Mouse (Mus musculus) testis, adult 2 months (tissue): ENCODE results near the gene Hecw1. TPM values are rescaled to one million over a fixed set of nuclear protein-coding genes. Genes with fewer than 3 reads are reported as not detected.

Source experiments
- H3K27ac ChIP-seq: fragments of 200-500 bp; 2 replicates; pipeline ENCODE4 v1.5.1; 2012; ENCODE audit warnings: low read depth, low read length; ENCODE audit not compliant: control insufficient read depth, insufficient read depth
- H3K27me3 ChIP-seq: fragments of 200-500 bp; 2 replicates; pipeline ENCODE4 v1.6.1; 2012; ENCODE audit warnings: mild to moderate bottlenecking, low read length, moderate library complexity; ENCODE audit not compliant: control insufficient read depth, insufficient read depth
- H3K36me3 ChIP-seq: fragments of 200-500 bp; 2 replicates; pipeline ENCODE4 v1.6.1; 2012; ENCODE audit warnings: mild to moderate bottlenecking, low read length; ENCODE audit not compliant: control insufficient read depth, insufficient read depth
- H3K4me1 ChIP-seq: fragments of 200-500 bp; 2 replicates; pipeline ENCODE4 v1.6.1; 2012; ENCODE audit warnings: low read length; ENCODE audit not compliant: control insufficient read depth, insufficient read depth
- H3K4me3 ChIP-seq: fragments of 200-500 bp; 2 replicates; pipeline ENCODE4 v1.5.1; 2012; ENCODE audit warnings: low read depth, mild to moderate bottlenecking, low read length, moderate library complexity, mixed read lengths; ENCODE audit not compliant: control insufficient read depth
- CTCF ChIP-seq: fragments of 200-500 bp; IDR thresholded peaks from 2 replicates; pipeline ENCODE4 v1.5.1; 2012; ENCODE audit warnings: low read depth, mild to moderate bottlenecking, inconsistent platforms, low read length, moderate library complexity; ENCODE audit not compliant: control insufficient read depth, insufficient read depth, insufficient replicate concordance
- POLR2A ChIP-seq: fragments of 200-500 bp; IDR thresholded peaks from 2 replicates; pipeline ENCODE4 v1.6.1; 2012; ENCODE audit warnings: low read depth, mild to moderate bottlenecking, inconsistent platforms, low read length, moderate library complexity; ENCODE audit not compliant: control insufficient read depth
- polyA plus RNA-seq: library from polyadenylated mRNA; depleted of rRNA; stranded (reverse); fragments of >200 nt; gene quantifications from 2 replicates; pipeline ENCODE4 v1.2.3, GENCODE M21; 2012

Gene Hecw1
- polyA plus RNA-seq, 1 experiment, result 10.1 TPM

DNA sequence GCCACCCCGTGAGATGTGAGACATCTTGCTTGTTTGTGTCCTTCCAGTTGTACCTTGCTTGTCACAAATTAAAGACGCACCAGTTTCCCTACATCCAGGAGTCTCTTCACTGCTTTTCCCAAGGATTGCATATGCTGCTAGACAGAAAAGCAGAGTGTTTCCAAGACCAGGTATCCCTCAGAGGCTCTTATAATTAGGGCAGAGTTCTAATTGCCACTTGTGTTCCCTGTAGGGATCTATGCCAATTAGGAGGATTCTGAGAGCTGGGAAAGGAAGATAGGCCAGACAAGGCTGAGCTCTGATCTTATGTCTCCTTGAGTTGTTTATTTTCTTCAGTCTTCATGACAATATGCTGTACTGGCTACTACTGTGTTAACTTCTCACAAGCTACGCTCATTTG, 55.5 kb downstream of the Hecw1 start:
- Histone ChIP-seq H3K4me1 (no peaks in the 10 kb centered on the region), H3K36me3 (no peaks in the 10 kb centered on the region), H3K27me3 (no peaks in the 10 kb centered on the region), H3K27ac (no peak overlapping the region), H3K4me3 (no peak overlapping the region)
- TF ChIP-seq POLR2A, result no peak
- no peak for TF ChIP-seq CTCF

- H3K4me1 ChIP-seq, result no peaks in the 10 kb centered on the region
- H3K4me3 ChIP-seq, result no peak overlapping the region
- no peaks in the 10 kb centered on the region for H3K36me3 ChIP-seq
- no peak for TF ChIP-seq CTCF
- no peak for TF ChIP-seq POLR2A
- no peak overlapping the region for H3K27ac ChIP-seq
- H3K27me3 ChIP-seq, result no peaks in the 10 kb centered on the region
These were observed 62.0 kb downstream of the Hecw1 start for GRCm38 (mm10) chr13:14461036-14461435.

GRCm38 (mm10) chr13:14457043-14457442, 66.0 kb downstream of the Hecw1 start:
- no peak overlapping the region for H3K4me3 ChIP-seq
- TF ChIP-seq POLR2A (no peak), CTCF (no peak)

GRCm38 (mm10) chr13:14439540-14439939, 83.5 kb downstream of the Hecw1 start:
- no peak overlapping the region for H3K27ac ChIP-seq
- no peaks in the 10 kb centered on the region for H3K4me1 ChIP-seq
- no peaks in the 10 kb centered on the region for H3K36me3 ChIP-seq
- TF ChIP-seq CTCF, result no peak
- TF ChIP-seq POLR2A, result no peak
- H3K27me3 ChIP-seq, result no peaks in the 10 kb centered on the region
- no peak overlapping the region for H3K4me3 ChIP-seq

More at GRCm38 (mm10) chr13:14457043-14457442, 66.0 kb downstream of the Hecw1 start:
- Histone ChIP-seq H3K36me3 (no peaks in the 10 kb centered on the region), H3K4me1 (no peaks in the 10 kb centered on the region), H3K27me3 (no peaks in the 10 kb centered on the region), H3K27ac (no peak overlapping the region)

DNA sequence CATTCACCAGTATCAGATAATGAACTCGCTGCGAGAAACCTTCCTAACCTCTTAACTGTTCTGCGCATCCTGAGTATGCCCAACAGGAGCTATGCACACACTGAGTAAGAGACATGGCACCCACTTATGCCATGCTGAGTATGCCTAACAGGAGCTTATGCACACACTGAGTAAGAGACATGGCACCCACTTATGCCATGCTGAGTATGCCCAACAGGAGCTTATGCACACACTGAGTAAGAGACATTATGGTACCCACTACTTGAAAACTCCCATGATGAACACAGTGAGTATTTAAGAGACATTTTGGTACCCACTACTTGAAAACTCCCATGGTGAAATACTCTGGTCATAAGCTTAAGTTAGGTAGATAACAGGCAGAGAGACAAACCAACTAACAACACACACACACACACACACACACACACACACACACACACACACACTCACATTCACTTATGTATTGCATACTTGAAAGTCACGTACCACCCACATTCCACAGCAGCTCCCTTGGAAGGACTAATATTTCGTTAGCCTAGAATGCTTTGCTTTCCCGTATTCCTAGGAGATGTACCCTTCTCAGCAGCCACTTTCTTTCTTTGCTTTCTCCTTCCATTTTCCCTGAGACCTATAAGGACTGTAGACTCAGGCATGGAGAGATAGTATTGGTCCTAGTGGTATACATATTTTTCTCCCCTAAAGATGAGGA, 94.0 kb downstream of the Hecw1 start:
- TF ChIP-seq POLR2A (no peak), CTCF (no peak)
- H3K36me3 ChIP-seq, result no peaks in the 10 kb centered on the region

GRCm38 (mm10) chr13:14424836-14425235, 98.2 kb downstream of the Hecw1 start:
- Histone ChIP-seq H3K4me3 (no peak overlapping the region), H3K27me3 (no peaks in the 10 kb centered on the region), H3K27ac (no peak overlapping the region), H3K4me1 (no peaks in the 10 kb centered on the region), H3K36me3 (no peaks in the 10 kb centered on the region)
- TF ChIP-seq POLR2A, result no peak
- TF ChIP-seq CTCF, result no peak

More for the DNA sequence above, 94.0 kb downstream of the Hecw1 start:
- Histone ChIP-seq H3K27me3 (no peaks in the 10 kb centered on the region), H3K4me3 (no peak overlapping the region), H3K27ac (no peak overlapping the region), H3K4me1 (no peaks in the 10 kb centered on the region)

DNA sequence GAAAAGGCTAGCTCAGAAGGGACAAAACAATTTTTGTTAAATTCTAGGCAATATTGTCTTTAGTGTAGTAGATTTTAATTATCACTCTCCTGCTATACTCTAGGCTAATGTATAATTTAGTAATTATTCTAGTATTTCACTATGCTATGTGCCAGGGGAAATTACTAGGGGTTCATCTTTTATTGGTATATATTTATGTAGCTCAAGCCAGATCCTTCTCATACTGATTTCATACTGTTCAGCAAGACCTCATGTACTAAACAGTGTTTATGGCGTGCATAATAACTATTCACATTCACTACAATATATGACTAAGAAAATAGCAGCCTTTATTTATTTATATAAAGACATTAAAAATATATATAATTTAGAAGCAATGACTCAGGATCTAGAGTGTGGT, 109.6 kb downstream of the Hecw1 start:
- Histone ChIP-seq H3K27me3 (no peaks in the 10 kb centered on the region), H3K4me1 (no peaks in the 10 kb centered on the region), H3K27ac (no peak overlapping the region), H3K36me3 (no peaks in the 10 kb centered on the region), H3K4me3 (no peak overlapping the region)
- TF ChIP-seq POLR2A (no peak), CTCF (no peak)

GRCm38 (mm10) chr13:14374470-14374869, 148.6 kb downstream of the Hecw1 start:
- no peaks in the 10 kb centered on the region for H3K36me3 ChIP-seq
- no peak overlapping the region for H3K27ac ChIP-seq
- H3K27me3 ChIP-seq, result no peaks in the 10 kb centered on the region
- TF ChIP-seq CTCF (no peak), POLR2A (no peak)
- no peaks in the 10 kb centered on the region for H3K4me1 ChIP-seq
- H3K4me3 ChIP-seq, result no peak overlapping the region
